Mouse (Mus musculus) E14TG2a.4 (cell line): ENCODE data around the gene Unc5c.

Experiments used
- CTCF ChIP-seq: conservative IDR thresholded peaks from 2 replicates; pipeline ENCODE4 v1.5.1; 2014; ENCODE audit warnings: low read length
- POU5F1 ChIP-seq: IDR thresholded peaks from 2 replicates; pipeline ENCODE4 v1.6.1; 2014; ENCODE audit warnings: low read length, borderline replicate concordance

GRCm38 (mm10) chr3:141691418-141691817 is 226.4 kb downstream of the Unc5c start:
- TF ChIP-seq CTCF (no peak), POU5F1 (no peak)
